Mouse (Mus musculus) liver, embryonic 15.5 days (tissue): ENCODE measurements around the gene Depdc5. TPM values are rescaled to one million over a fixed set of nuclear protein-coding genes. Genes with fewer than 3 reads are reported as not detected.

Source experiments
- ATAC-seq: fragments of 200-750 bp; cut with Nextera tagmentation; 2 replicates; pipeline ENCODE4 v1.8.0; 2017; ENCODE audit warnings: moderate number of reproducible peaks, mild to moderate bottlenecking, moderate library complexity; ENCODE audit not compliant: insufficient read depth
- H3K27ac ChIP-seq: fragments of 300-500 bp; sonication (generic); replicated peaks from 2 replicates; pipeline ENCODE4 v1.5.1; 2015; ENCODE audit warnings: mild to moderate bottlenecking, inconsistent platforms
- H3K27me3 ChIP-seq: fragments of 300-500 bp; sonication (generic); 2 replicates; pipeline ENCODE4 v1.6.1; 2015; ENCODE audit warnings: mild to moderate bottlenecking, inconsistent platforms
- H3K36me3 ChIP-seq: fragments of 300-500 bp; sonication (generic); replicated peaks from 2 replicates; pipeline ENCODE4 v1.6.1; 2015; ENCODE audit warnings: moderate library complexity, mild to moderate bottlenecking, inconsistent platforms
- H3K4me1 ChIP-seq: fragments of 300-500 bp; sonication (generic); replicated peaks from 2 replicates; pipeline ENCODE4 v1.6.1; 2015; ENCODE audit warnings: inconsistent platforms
- H3K4me2 ChIP-seq: fragments of 300-500 bp; sonication (generic); 2 replicates; pipeline ENCODE4 v1.6.1; 2015; ENCODE audit warnings: moderate library complexity, mild to moderate bottlenecking, inconsistent platforms
- H3K4me3 ChIP-seq: fragments of 300-500 bp; sonication (generic); replicated peaks from 2 replicates; pipeline ENCODE4 v1.5.1; 2015; ENCODE audit warnings: mild to moderate bottlenecking, inconsistent platforms
- H3K9ac ChIP-seq: fragments of 300-500 bp; sonication (generic); 2 replicates; pipeline ENCODE4 v1.6.1; 2015; ENCODE audit warnings: moderate library complexity, mild to moderate bottlenecking, inconsistent platforms
- H3K9me3 ChIP-seq: fragments of 300-500 bp; sonication (generic); replicated peaks from 2 replicates; pipeline ENCODE4 v1.6.1; 2016; ENCODE audit warnings: inconsistent platforms
- WGBS: fragments of 180-500 bp; shearing (Covaris S2); methylation state at CpG from one replicate; pipeline ENCODE4 v1.1.7; 2015; ENCODE audit warnings: mixed read lengths; ENCODE audit not compliant: insufficient replicate concordance; 5-methylcytosine and 5-hydroxymethylcytosine counted together
- polyA plus RNA-seq: library from polyadenylated mRNA; unstranded; fragments of >200 nt; fragmentation: Nextera tagmentation; extraction: Ambion mirVana; gene quantifications from 2 replicates; pipeline ENCODE4 v1.2.1, GENCODE M21; 2015

Gene Depdc5
- polyA plus RNA-seq, 1 experiment from 2014 or later, result 6.4 TPM

GRCm38 (mm10) chr5:32962581-32962980 lies 99.1 kb downstream of the Depdc5 start:
- WGBS, result 67% methylated on average over 1 of the region's 1 CpGs
- Histone ChIP-seq H3K4me3 (no peak overlapping the region), H3K4me2 (no peak overlapping the region), H3K27ac (no peak overlapping the region), H3K27me3 (no peaks in the 10 kb centered on the region), H3K36me3 (peaks cover 40% of the 10 kb centered on the region), H3K9ac (no peak overlapping the region), H3K9me3 (no peaks in the 10 kb centered on the region), H3K4me1 (no peaks in the 10 kb centered on the region)
- no peak for ATAC-seq

GRCm38 (mm10) chr5:32976541-32976940 lies 113.0 kb downstream of the Depdc5 start:
- 53% methylated on average over 4 of the region's 4 CpGs for WGBS

GRCm38 (mm10) chr5:32977179-32977578 lies 113.7 kb downstream of the Depdc5 start:
- Histone ChIP-seq H3K4me1 (peaks cover 13% of the 10 kb centered on the region), H3K36me3 (peaks cover 29% of the 10 kb centered on the region), H3K27ac (no peak overlapping the region), H3K27me3 (no peaks in the 10 kb centered on the region), H3K4me3 (no peak overlapping the region), H3K9ac (no peak overlapping the region), H3K9me3 (no peaks in the 10 kb centered on the region), H3K4me2 (no peak overlapping the region)
- ATAC-seq, result no peak

More at GRCm38 (mm10) chr5:32976541-32976940, 113.0 kb downstream of the Depdc5 start:
- H3K36me3 ChIP-seq, result peaks cover 25% of the 10 kb centered on the region
- no peaks in the 10 kb centered on the region for H3K27me3 ChIP-seq
- no peaks in the 10 kb centered on the region for H3K9me3 ChIP-seq
- peaks cover 13% of the 10 kb centered on the region for H3K4me1 ChIP-seq
- ATAC-seq, result no peak
- no peak overlapping the region for H3K4me3 ChIP-seq
- no peak overlapping the region for H3K4me2 ChIP-seq
- H3K9ac ChIP-seq, result no peak overlapping the region
- H3K27ac ChIP-seq, result no peak overlapping the region

- no peak for ATAC-seq
- H3K9ac ChIP-seq, result no peak overlapping the region
- peaks cover 43% of the 10 kb centered on the region for H3K36me3 ChIP-seq
- H3K4me2 ChIP-seq, result no peak overlapping the region
- no peaks in the 10 kb centered on the region for H3K9me3 ChIP-seq
- no peak overlapping the region for H3K27ac ChIP-seq
- no peaks in the 10 kb centered on the region for H3K4me1 ChIP-seq
- 77% methylated on average over 1 of the region's 1 CpGs for WGBS
- H3K4me3 ChIP-seq, result no peak overlapping the region
- H3K27me3 ChIP-seq, result no peaks in the 10 kb centered on the region
Measured at GRCm38 (mm10) chr5:32985379-32985778, 121.9 kb downstream of the Depdc5 start.

GRCm38 (mm10) chr5:32987873-32988272 lies 124.4 kb downstream of the Depdc5 start:
- no peaks in the 10 kb centered on the region for H3K4me1 ChIP-seq
- no peak for ATAC-seq
- WGBS, result 70% methylated on average over 1 of the region's 1 CpGs

GRCm38 (mm10) chr5:32989959-32990640 lies 126.6 kb downstream of the Depdc5 start:
- no peak overlapping the region for H3K9ac ChIP-seq
- no peak overlapping the region for H3K27ac ChIP-seq
- H3K36me3 ChIP-seq, result peaks cover 15% of the 10 kb centered on the region
- H3K4me3 ChIP-seq, result no peak overlapping the region
- H3K9me3 ChIP-seq, result no peaks in the 10 kb centered on the region
- H3K4me2 ChIP-seq, result no peak overlapping the region
- no peaks in the 10 kb centered on the region for H3K27me3 ChIP-seq
- 72% methylated on average over 13 of the region's 13 CpGs for WGBS
- H3K4me1 ChIP-seq, result no peaks in the 10 kb centered on the region
- ATAC-seq, result no peak

More at GRCm38 (mm10) chr5:32987873-32988272, 124.4 kb downstream of the Depdc5 start:
- Histone ChIP-seq H3K27me3 (no peaks in the 10 kb centered on the region), H3K4me3 (no peak overlapping the region), H3K27ac (no peak overlapping the region), H3K4me2 (no peak overlapping the region), H3K36me3 (peaks cover 31% of the 10 kb centered on the region), H3K9me3 (no peaks in the 10 kb centered on the region), H3K9ac (no peak overlapping the region)

- no peak for ATAC-seq
- WGBS, result 69% methylated on average over 8 of the region's 8 CpGs
Measured at GRCm38 (mm10) chr5:32991152-32991551, 127.7 kb downstream of the Depdc5 start.

GRCm38 (mm10) chr5:32994471-32994870 lies 131.0 kb downstream of the Depdc5 start:
- no peak overlapping the region for H3K27ac ChIP-seq
- H3K36me3 ChIP-seq, result 0 out of 2 replicates have a peak, but pooled peaks cover under 1% of the 10 kb centered on the region
- H3K4me3 ChIP-seq, result no peak overlapping the region
- no peaks in the 10 kb centered on the region for H3K9me3 ChIP-seq
- H3K4me1 ChIP-seq, result no peaks in the 10 kb centered on the region; the same call in 1 of the 2 replicates
- peaks cover 3% of the 10 kb centered on the region; the same call in 1 of the 2 replicates for H3K27me3 ChIP-seq
- no peak overlapping the region for H3K9ac ChIP-seq
- WGBS, result 49% methylated on average over 2 of the region's 2 CpGs
- ATAC-seq, result no peak
- H3K4me2 ChIP-seq, result no peak overlapping the region

More at GRCm38 (mm10) chr5:32991152-32991551, 127.7 kb downstream of the Depdc5 start:
- no peaks in the 10 kb centered on the region for H3K4me1 ChIP-seq
- no peak overlapping the region for H3K4me3 ChIP-seq
- H3K9ac ChIP-seq, result no peak overlapping the region
- H3K27me3 ChIP-seq, result no peaks in the 10 kb centered on the region
- H3K9me3 ChIP-seq, result no peaks in the 10 kb centered on the region
- H3K36me3 ChIP-seq, result peaks cover 15% of the 10 kb centered on the region
- no peak overlapping the region for H3K4me2 ChIP-seq
- H3K27ac ChIP-seq, result no peak overlapping the region

GRCm38 (mm10) chr5:32995756-32996155 lies 132.3 kb downstream of the Depdc5 start:
- no peak overlapping the region for H3K4me2 ChIP-seq
- no peak overlapping the region for H3K27ac ChIP-seq
- H3K4me1 ChIP-seq, result no peaks in the 10 kb centered on the region; the same call in 1 of the 2 replicates
- H3K9me3 ChIP-seq, result no peaks in the 10 kb centered on the region
- H3K9ac ChIP-seq, result no peak overlapping the region
- H3K4me3 ChIP-seq, result no peak overlapping the region
- peaks cover 3% of the 10 kb centered on the region; the same call in 1 of the 2 replicates for H3K27me3 ChIP-seq
- WGBS, result 55% methylated on average over 4 of the region's 4 CpGs
- ATAC-seq, result no peak
- H3K36me3 ChIP-seq, result no peaks in the 10 kb centered on the region

GRCm38 (mm10) chr5:32996560-32996959 lies 133.1 kb downstream of the Depdc5 start:
- Histone ChIP-seq H3K27ac (no peak overlapping the region), H3K36me3 (no peaks in the 10 kb centered on the region), H3K9me3 (no peaks in the 10 kb centered on the region), H3K9ac (no peak overlapping the region), H3K27me3 (peaks cover 10% of the 10 kb centered on the region; the same call in 1 of the 2 replicates), H3K4me1 (no peaks in the 10 kb centered on the region; the same call in 1 of the 2 replicates), H3K4me3 (no peak overlapping the region), H3K4me2 (no peak overlapping the region)
- no peak for ATAC-seq
- WGBS, result 62% methylated on average over 1 of the region's 1 CpGs

GRCm38 (mm10) chr5:32997686-32998085 lies 134.2 kb downstream of the Depdc5 start:
- Histone ChIP-seq H3K4me3 (no peak overlapping the region), H3K4me1 (no peaks in the 10 kb centered on the region; the same call in 1 of the 2 replicates), H3K9ac (no peak overlapping the region), H3K27ac (no peak overlapping the region), H3K9me3 (no peaks in the 10 kb centered on the region), H3K4me2 (no peak overlapping the region), H3K36me3 (no peaks in the 10 kb centered on the region), H3K27me3 (peaks cover 10% of the 10 kb centered on the region; the same call in 1 of the 2 replicates)
- 17% methylated on average over 4 of the region's 4 CpGs for WGBS
- no peak for ATAC-seq
